Mouse (Mus musculus) urinary bladder, postnatal 4 days (tissue): Measurements from ENCODE around the gene Phactr4.

ENCODE experiments used
- DNase-seq, 2 experiments: peaks; one replicate each; pipeline ENCODE4 v3.0.0; 2021 to 2022; ENCODE audit warnings: low spot score in 2 of 2

Gene Phactr4

DNA sequence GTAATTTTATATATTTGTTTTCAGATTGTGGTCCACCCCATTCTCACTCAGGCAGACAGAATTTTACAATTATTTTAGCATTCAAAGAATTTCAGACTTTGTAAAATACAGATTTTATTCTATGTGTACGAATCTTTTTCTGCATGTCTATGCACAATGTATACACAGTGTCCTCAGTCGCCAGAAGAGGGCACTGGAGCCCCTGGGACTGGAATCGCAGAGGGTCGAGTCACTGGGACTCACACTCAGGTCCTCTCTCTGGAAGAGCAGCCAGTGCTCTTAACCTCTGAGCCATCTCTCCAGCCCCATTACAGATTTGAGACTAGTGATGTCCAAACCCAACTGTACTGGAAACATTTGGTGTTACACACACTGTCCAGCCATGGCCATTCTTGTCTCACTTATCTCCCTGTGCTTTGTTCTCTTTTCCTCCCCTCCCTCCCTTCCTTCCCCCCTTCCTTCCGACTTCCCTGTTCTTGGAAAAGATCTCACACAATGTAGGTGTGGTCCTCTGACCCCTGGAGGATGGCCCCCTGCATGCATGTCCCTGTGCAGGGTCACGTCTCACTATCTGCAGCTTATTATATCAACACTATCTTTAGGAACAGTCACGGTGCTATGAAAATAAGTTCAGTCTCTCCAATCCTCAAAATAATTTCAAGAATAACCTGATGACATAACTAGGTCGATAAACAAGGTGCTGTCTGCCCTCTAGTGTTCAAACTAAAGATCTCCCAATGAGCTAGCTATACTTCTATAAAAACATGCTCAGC, 10.8 kb downstream of the Phactr4 start:
- no peak for DNase-seq

DNA sequence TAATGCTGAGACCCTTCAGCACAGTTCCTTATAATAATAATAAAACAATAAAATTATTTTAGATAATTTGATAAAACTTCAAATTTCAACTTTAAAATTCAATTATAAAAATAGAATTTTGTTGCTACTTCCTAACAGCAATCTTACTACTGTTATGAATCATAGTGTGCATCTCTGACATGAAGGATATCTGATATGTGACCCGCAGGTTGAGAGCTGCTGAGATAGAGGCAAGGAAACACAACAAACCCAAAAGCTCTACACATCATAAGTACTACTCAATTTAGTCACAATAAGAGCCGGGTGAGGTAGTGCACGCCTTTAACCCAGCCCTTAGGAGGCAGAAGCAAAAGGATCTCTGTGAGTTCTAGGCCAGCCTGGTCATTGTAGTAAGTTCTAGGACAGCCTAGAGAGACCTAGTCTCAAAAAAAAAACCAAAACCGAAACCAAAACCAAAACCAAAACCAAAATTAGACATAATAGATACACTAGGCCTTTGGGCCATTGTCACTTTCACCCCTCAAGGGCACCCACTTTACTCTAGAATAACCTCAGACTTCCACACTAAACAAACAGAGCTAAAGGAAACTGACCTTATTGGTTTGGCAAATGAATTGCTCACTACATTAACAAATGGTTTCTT, 12.6 kb downstream of the Phactr4 start:
- DNase-seq: no peak

DNA sequence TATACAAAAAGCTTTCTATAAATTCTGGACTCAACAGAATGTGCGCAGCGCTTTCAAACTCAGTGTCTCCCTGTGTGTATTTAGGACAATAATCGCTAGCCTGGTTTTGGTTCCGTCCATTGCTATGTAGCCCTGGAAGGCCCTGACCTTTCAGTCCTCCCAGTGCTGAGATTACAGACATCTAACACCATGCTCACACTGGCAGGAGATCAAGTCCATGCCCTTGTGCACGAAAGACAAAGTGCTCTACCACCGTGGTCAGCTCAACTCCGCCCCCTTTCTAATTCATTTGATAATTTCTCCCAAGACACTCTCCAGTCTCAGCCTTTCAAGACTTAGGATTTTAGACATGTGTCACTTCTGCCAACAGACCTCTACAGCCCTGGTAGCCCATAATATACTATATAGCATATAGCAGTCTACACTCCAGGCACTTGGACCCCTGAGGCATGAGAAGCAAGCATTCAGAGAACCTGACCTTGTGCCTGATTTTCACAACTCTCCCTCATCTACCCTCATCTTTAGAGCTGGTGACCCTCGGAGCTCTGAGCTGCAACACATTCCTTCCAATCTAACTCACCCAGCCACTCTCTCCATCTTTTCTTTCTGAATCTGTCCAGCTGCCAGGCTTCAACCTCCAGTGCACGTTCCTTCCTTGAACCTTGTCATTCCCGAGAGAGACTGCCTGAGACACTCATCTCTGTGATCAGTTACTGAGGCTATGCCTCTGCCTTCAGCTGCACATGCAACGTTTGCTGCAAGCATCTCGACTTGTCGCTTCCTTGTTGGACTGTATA, 15.7 kb downstream of the Phactr4 start:
- DNase-seq: no peak

GRCm38 (mm10) chr4:132404588-132404987, 17.7 kb downstream of the Phactr4 start:
- DNase-seq: no peak

DNA sequence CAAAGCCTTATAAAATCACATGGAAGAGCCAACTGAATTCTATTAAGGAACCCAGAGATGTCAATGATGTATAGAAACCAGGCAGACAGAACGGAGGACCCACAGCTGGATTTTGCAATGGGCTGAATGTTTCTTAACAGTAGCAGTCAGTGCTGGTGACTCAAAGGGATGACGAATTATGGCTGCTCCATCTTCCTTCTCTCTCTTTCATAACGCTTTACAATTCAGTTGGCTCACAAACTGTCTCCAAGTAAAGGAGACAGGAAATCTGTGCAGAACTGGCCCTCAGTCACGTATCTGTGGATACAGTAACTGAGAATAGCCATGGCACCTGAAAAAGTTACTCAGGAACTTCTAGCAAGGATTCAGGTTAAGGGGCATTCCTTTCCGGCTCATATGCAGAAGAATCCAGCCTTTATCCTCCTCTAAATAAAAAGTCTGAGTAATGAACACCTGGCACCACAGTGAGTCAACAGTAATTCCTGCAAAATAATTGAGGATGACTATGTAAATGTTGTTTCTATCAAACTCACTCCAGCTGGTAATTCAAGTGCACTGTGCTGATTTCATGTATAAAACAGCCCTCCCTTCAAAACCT, 19.1 kb downstream of the Phactr4 start:
- DNase-seq: no peak

DNA sequence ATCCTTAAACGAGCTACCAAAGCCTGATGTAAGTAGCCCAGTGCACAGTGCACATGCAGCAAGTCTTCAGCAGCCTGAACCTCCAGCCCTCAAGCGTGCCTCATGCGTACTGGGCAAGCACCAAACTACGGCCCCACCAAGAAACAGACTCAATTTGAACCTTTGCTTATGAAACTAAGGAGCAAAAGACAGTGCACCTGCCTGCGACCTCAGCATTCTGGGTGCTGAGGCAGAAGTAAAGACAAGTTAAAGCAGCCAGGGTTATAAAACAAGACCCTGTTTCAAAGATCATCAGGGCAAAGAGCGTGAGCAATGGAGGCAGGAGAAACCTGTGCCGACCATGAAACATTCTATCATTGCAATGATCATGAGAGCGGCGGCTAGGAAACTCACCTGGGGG, 21.3 kb downstream of the Phactr4 start:
- no peak for DNase-seq

DNA sequence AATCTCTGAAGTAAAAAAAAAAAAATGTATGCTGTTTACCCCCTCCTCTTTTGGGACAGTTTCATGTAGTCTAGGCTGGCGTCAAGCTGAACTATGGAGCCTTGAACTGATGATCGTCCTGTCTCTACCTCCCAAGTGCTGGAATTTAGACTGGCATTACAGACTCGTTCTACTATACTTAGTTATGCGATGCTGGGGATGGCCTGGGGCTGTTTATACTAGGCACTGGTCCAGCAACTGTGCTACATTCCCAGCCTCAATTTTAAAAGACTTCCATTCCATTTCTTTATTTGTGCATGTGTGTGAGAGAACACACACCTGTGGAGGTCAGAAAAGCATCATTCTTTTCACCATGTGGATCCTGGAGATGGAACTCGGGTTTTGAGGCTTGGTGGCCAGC, 23.4 kb downstream of the Phactr4 start:
- no peak for DNase-seq

- peak; percentile 64 to 72 for DNase-seq
Observed at GRCm38 (mm10) chr4:132398045-132398774, 24.1 kb downstream of the Phactr4 start.

DNA sequence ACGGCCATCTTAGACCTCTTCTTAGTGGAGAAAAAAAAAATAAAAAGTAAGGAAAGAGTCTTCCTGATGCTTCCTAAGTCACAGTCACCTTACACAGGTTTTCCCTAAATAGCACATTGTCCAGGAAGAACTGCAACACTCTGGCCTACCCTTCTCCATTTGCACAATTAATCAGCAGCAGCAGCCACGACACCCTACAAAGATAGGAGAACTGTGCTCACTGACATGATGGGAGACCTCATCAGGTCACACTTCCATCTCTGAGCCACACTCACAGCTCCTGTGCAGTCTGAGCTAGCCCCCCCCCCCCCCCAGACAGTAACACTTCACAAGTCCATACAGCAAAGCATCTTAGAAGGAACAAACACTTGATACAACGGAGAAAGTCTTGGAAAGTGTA, 25.2 kb downstream of the Phactr4 start:
- no peak for DNase-seq

GRCm38 (mm10) chr4:132396251-132396650, 26.0 kb downstream of the Phactr4 start:
- no peak for DNase-seq

DNA sequence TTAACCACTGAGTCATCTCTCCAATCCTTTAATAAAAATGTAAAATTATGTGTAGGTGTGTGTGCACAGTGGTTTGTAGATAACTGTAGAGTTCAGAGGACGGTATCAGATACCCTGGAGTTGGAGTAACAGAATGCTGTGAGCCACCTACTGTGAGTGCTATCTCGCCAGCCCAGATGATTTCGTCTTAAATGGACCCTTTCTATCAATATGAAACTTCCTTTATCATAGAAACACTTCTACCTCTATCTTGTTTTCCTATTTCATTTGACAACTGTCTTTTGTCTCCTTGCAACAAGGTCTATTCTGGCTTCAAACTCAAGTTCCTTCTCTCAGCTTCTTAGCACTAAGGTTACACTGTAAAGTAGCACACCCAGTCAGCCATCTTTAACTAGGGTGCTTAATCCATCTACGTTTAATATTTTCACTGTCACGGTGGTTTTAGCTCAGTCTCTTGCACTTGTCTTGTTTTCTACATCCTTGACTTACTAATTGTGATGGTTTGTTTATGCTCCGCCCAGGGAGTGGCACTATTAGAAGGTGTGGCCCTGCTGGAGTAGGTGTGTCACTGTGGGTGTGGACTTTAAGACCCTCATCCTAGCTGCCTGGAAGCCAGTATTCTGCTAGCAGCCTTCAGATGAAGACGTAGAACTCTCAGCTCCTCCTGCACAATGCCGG, 31.1 kb downstream of the Phactr4 start:
- no peak for DNase-seq

- DNase-seq: no peak
Observed at GRCm38 (mm10) chr4:132389302-132389701, 33.0 kb downstream of the Phactr4 start.

DNA sequence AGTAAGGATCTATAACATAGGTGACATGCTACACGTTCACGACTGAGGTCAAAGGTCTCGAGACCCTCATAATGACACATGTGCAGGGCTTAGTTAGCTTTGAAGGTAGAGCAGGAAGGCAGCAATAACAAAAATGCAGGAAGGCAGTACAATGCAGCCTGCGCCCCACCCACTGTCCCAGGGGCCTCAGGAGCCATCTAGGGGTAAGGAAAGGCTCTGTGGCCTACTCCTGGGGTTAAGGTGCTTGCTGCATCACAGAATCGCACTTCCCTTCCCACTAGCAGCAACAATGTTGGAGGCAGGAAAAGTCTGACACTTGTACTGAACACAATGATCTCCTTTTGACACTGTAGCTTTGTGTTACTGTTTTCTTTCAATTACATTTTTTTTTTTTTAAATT, 34.7 kb downstream of the Phactr4 start:
- no peak for DNase-seq

DNA sequence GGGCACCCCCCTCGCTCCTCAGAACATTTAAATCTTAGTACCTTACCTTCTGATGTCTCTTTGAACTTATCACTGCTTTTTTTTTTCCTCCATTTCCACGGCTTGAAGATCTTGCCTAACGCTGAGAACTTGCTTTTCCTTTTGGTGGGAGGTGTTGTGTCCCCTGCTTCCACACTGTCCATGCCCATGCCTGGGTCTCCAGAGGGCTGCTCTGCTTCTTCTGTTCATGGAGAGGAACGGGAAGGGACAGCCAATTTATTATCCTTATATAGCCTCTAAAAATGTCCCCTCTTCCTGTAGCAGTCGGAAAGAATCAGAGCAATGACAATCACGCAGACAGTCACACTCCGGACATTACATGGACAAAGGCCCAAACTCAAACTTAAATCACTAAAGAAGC, 35.4 kb downstream of the Phactr4 start:
- DNase-seq: no peak

GRCm38 (mm10) chr4:132385771-132386410, 36.4 kb downstream of the Phactr4 start:
- DNase-seq: no peak

DNA sequence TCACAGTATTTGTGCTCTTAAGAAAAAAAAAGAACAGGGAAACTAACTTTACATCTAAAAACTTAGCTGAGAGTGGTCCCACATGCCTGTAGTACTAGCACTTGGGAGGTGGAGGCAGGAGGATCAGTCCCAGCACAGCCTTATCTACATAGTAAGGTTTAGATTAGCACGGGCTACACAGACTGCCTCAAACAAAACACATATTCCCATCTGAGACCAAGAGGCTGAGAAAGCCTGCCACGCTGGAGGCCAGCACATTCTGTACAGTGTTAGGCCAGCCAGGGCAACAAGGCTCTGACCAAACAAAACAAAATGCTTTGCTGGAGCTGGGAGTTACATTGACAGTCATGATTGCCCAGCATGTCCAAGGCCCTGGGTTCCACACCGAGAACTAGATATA, 38.8 kb downstream of the Phactr4 start:
- no peak for DNase-seq

DNA sequence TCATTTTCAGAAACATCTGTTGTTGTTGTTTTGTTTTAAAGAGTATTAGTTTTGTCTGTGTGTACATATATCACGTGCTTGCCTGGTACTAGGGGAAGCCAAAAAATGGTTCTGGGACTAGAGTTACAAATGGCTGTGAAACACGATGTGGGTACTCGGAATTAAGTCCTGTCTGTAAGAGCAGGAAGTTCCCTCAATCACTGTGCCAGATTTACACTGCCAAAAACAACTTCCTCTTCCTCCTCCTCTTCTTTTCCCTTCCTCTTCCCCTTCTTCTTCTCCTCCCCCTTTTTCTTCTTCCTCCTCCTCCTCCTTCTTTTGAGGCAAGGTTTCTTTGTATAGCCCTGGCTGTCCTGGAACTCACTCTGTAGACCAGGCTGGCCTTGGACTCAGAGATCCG, 40.0 kb downstream of the Phactr4 start:
- DNase-seq: no peak

GRCm38 (mm10) chr4:132380965-132381616, 41.2 kb downstream of the Phactr4 start:
- no peak for DNase-seq

- DNase-seq: no peak
Observed at GRCm38 (mm10) chr4:132373820-132374219, 48.5 kb downstream of the Phactr4 start.
